Mouse (Mus musculus): ENCODE measurements around the gene Zscan4f.
"Not testable (repeated sequence)": the region's sequence is repeated elsewhere in the genome, so short reads cannot be mapped to it uniquely, and the experiment has no call there.

The Zscan4f gene

GRCm38 (mm10) chr7:11397615-11398014, at the start of gene Zscan4f:
Gene Zscan4f (plus strand): TSS chr7:11397915.
- H3K27me3 ChIP-seq (ENCODE audit: insufficient read depth, low read length); H3K36me3 ChIP-seq (ENCODE audit: insufficient read depth, low read length); H3K4me1 ChIP-seq (replicated peaks; ENCODE audit: low read depth, low read length); H3K9me3 ChIP-seq (ENCODE audit: low read length); H3K4me3 ChIP-seq (replicated peaks; ENCODE audit: low read length): not testable (repeated sequence)

GRCm38 (mm10) chr7:11384641-11385040, 13.1 kb upstream of the Zscan4f start:
- H3K4me3 ChIP-seq (replicated peaks; ENCODE audit: low read length); H3K27me3 ChIP-seq (ENCODE audit: insufficient read depth, low read length): not testable (repeated sequence)

More at GRCm38 (mm10) chr7:11384641-11385040, 13.1 kb upstream of the Zscan4f start:
- H3K4me1 ChIP-seq (replicated peaks; ENCODE audit: low read depth, low read length); H3K9me3 ChIP-seq (ENCODE audit: low read length); H3K36me3 ChIP-seq (ENCODE audit: insufficient read depth, low read length): not testable (repeated sequence)

Measured in E14TG2a.4 (cell line).